Mouse (Mus musculus): Measurements from ENCODE around the gene Lrp5.

DNA sequence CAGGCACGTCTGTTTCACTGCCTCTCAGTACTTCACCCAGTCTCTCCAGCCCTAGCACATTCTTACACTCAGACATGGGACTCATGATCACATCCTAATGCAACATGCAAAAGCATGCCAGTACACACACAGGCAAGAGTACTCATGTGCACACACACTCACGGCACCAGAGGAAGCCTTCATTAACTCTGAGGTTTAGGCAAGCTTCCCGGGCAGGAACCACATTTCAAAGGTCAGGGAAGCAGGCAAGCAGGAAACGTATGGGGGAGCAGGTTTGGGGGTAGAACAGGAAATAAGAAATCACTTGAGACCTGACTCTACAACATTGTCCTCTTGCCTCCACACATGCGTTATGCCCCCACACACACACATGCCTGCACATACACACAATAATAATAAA is 20.9 kb downstream of the Lrp5 start:
- TF ChIP-seq CTCF (IDR thresholded peaks at IDR 0.05; ENCODE audit: low read depth, low read length) (no peak), POLR2A (IDR thresholded peaks at IDR 0.05; ENCODE audit: borderline replicate concordance, low read depth, low read length) (no peak)
